Mouse (Mus musculus) central nervous system, embryonic 11.5 days (tissue): ENCODE data around the gene Stxbp1. TPM values are rescaled to one million over a fixed set of nuclear protein-coding genes. Genes with fewer than 3 reads are reported as not detected.

Experiments used
- polyA plus RNA-seq: library from polyadenylated mRNA; depleted of rRNA; stranded (reverse); fragments of >200 nt; gene quantifications from 2 replicates; pipeline ENCODE4 v1.2.3, GENCODE M21; 2012; rRNA removed

The Stxbp1 gene
- polyA plus RNA-seq = 39.4 and 42.9 TPM in 2 replicates

DNA sequence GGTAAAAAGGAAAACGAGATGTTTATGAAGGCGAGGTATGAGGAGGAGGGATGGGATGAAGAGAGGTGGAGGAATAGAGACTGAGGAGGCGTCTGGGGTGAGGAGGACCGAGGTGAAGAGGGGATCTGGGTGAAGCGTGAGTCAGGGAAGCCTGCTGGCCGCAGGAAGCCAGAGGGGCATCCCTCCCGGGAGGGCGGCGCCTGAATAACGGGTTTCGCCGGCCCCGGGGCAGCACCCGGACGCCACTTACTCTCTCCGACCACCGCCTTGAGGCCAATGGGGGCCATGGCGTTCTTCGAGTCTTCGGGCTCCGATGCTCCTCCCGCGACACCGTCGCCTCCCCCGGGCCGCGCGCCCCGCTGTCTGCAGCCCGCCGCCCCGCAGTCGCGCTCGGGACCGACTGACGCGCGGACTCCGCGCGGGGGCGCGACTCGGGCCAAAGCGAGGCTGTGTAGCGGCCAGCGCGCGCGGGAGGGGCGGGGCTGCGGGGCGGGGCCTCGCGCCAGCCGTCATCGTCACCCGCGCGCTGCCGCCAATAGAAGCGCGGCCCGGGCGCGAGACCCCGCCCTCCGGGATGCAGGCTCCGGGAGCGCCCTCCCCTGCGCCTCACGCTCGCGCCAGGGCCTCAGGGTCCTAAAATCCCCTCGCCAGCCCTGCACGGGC, at the start of gene Stxbp1:
TSS of gene Stxbp1 (minus strand) at position 441 of the 663 bp plus-strand sequence.

GRCm38 (mm10) chr2:32875675-32876489, 28.8 kb upstream of the Stxbp1 start, which contains the start of gene Fam129b:
Fam129b (plus strand) TSS chr2:32876114.

DNA sequence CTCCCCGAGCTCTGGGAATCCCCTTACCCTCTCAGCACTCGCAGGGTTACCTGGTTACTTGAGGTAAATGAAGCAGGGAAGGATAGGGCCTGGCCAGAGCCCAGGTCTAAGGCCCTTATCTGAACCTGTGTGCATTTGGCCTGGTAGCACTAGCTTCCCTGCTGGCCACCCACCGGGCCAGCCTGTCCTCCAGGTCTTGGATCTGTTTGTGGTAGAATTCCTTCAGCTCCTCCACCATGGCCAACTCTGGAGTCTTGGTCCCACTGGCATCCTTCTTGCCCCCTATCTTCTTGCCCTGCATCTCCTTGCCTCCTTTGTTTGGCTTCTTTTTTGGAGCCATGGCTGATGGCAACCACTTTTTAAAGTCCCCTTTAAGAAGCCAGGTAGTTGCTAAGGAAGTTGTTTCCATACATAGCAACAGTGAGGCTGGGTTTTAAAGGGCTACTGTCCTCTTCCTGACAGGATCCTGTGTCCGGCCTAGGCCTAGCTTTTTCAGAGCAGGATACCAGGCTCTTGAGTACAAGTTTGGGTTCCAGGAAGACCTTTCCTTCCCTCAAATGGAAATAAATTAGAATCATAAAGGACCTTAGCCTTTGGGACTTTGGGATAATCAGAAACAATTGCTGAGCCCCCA, 62.9 kb downstream of the Stxbp1 start, which contains the start of gene Cfap157:
TSS of gene Cfap157 (minus strand) at position 381 of the 634 bp plus-strand sequence.

DNA sequence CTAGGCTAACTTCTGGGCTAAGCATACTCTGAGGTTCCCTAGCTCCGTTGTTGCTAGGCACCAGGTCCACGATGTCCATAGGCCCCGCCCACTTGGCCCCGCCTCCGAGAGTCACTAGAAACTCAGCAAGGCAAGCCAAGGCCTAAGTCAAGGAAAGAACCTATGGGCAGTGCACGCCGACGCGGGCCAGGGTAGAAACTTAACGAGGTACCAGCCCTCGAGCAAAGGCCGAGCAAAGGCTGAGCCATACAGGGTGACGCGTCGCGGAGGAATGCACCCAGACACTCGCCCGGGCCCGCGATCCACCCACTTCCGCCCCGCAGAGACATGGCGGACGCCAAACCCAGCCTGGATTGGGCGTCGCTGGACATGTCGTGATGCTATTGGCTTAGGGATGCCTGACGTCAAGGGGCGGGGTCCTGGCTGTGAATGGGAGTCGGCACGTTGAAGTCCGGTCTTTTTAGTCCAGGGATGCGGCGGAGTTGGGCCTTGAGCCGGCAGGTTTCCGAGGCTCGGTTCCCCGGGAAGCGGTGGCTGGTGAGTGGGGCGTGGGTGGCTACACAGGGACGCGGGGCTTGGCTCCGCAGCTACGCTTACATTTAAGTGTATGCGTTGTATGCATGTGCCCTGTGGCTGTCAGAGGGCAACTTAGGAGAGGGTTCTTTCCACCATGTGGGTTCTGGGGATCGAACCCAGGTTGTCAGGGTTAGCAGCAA, 71.5 kb downstream of the Stxbp1 start, which contains the start of the genes Ttc16 and Ptrh1:
TSS of gene Ttc16 (minus strand) at position 275 of the 716 bp plus-strand sequence.
TSS of gene Ptrh1 (plus strand) at position 428 of the 716 bp plus-strand sequence.

GRCm38 (mm10) chr2:32757056-32757845, 89.8 kb downstream of the Stxbp1 start, which contains the start of gene Tor2a:
Tor2a (plus strand) TSS chr2:32757234.

GRCm38 (mm10) chr2:32740916-32741272, 106.2 kb downstream of the Stxbp1 start, which contains the start of gene 6330409D20Rik:
6330409D20Rik (minus strand) TSS chr2:32741016.

Other genes with a start within 250 kb of the Stxbp1 start
- gene St6galnac6, start 247.5 kb downstream of the Stxbp1 start, polyA plus RNA-seq = 11.2 and 18.9 TPM in 2 replicates
- gene Ak1, start 225.5 kb downstream of the Stxbp1 start, polyA plus RNA-seq = 16.9 and 20.1 TPM in 2 replicates
- gene Eng, start 200.7 kb downstream of the Stxbp1 start, polyA plus RNA-seq = 12.2 and 24.3 TPM in 2 replicates
- gene Fpgs, start 143.1 kb downstream of the Stxbp1 start, polyA plus RNA-seq = 33.0 and 37.9 TPM in 2 replicates
- 172 and 189 TPM in 2 replicates for gene Cdk9, start 134.2 kb downstream of the Stxbp1 start, polyA plus RNA-seq
- gene Sh2d3c, start 126.2 kb downstream of the Stxbp1 start, polyA plus RNA-seq = 17.9 and 30.9 TPM in 2 replicates
- gene 6330409D20Rik, start 106.2 kb downstream of the Stxbp1 start, polyA plus RNA-seq = 1.4 and 1.5 TPM in 2 replicates
- 53.3 and 64.5 TPM in 2 replicates for gene Tor2a, start 90.0 kb downstream of the Stxbp1 start, polyA plus RNA-seq
- gene Ttc16, start 71.6 kb downstream of the Stxbp1 start, polyA plus RNA-seq = 0.54 and 0.72 TPM in 2 replicates
- gene Ptrh1, start 71.5 kb downstream of the Stxbp1 start, polyA plus RNA-seq = 8.9 and 13.2 TPM in 2 replicates
- 0.20 and 0.28 TPM in 2 replicates for gene Cfap157, start 62.8 kb downstream of the Stxbp1 start, polyA plus RNA-seq
- gene Fam129b, start 28.9 kb upstream of the Stxbp1 start, polyA plus RNA-seq = 22.8 and 32.0 TPM in 2 replicates
- gene Rpl12, start 114.3 kb upstream of the Stxbp1 start, polyA plus RNA-seq = 1,268 and 1,847 TPM in 2 replicates
- 15.1 TPM in 2 replicates for gene Lrsam1, start 114.4 kb upstream of the Stxbp1 start, polyA plus RNA-seq
- gene Slc2a8, start 134.8 kb upstream of the Stxbp1 start, polyA plus RNA-seq = 12.7 and 18.4 TPM in 2 replicates